11 mouse cellular contexts compared by ENCODE assay signal in the genomic region with DNA sequence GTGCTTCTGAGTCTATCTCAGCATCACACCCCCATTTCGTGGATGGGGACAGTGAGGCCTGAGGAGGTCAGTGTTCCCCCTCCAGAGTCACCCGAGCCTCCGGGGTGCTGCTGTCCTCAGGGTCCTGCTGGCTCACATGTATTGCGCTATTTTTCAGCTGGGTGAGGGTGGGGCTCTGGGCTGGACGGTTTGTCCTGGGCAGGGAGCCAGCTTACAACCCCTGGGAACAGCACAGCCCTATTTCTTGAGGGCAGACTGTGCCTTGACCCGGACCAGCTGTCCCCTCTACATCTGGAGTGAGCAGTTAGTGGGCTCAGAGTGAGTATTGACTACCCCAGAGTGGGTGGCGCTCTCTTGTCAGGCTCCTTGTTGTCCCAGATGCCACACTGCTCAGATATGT. TPM values are rescaled to one million over a fixed set of nuclear protein-coding genes. Genes with fewer than 3 reads are reported as not detected.
DNase-seq lines count a peak whose midpoint lies in the region; ATAC-seq and TF ChIP-seq lines count a peak whose summit lies in the region.
"Had no signal": no experiment of that assay in that cellular context is flagged by ENCODE, and none has a peak within 500 bp of the region (broad histone marks: within the 10 kb centered on the region; RNA-seq: fewer than 3 reads in every experiment).

No protein-coding gene starts in this region.

- no peak overlapping the region for H3K4me3 ChIP-seq in embryonic facial prominence, embryonic 15.5 days (replicated peaks)
- H3K4me3 ChIP-seq in embryonic facial prominence, embryonic 10.5 days: no peak overlapping the region
- no peak overlapping the region for H3K4me3 ChIP-seq in heart, embryonic 16.5 days (ENCODE audit: low read length)
- H3K4me3 ChIP-seq in lung, postnatal 0 days (ENCODE audit: low read depth, low read length): no peak overlapping the region
- no peak overlapping the region for H3K4me3 ChIP-seq in thymus, adult 2 months (ENCODE audit: control insufficient read depth, insufficient read depth, low read length)
- H3K4me3 ChIP-seq in forebrain, embryonic 11.5 days (ENCODE audit: low read depth, low read length): no peak overlapping the region

- 0 out of 2 replicates have a peak, but pooled peaks have one; percentile 32 for ATAC-seq in embryonic facial prominence, embryonic 15.5 days (ENCODE audit: insufficient number of reproducible peaks, low FRiP score, low TSS enrichment, low read depth)
- peak; percentile 59 for ATAC-seq in heart, embryonic 16.5 days (replicated peaks; ENCODE audit: extremely low read depth, insufficient read depth, low FRiP score)
- ATAC-seq in lung, postnatal 0 days: peak; percentile 87
- no peak for ATAC-seq in forebrain, embryonic 11.5 days (replicated peaks; ENCODE audit: low FRiP score)
- ATAC-seq: forebrain, embryonic 14.5 days had no signal

- H3K4me1 ChIP-seq in embryonic facial prominence, embryonic 15.5 days: 0 out of 2 replicates have a peak, but pooled peaks cover 11% of the 10 kb centered on the region
- H3K4me1 ChIP-seq in embryonic facial prominence, embryonic 10.5 days: peaks cover 30% of the 10 kb centered on the region
- H3K4me1 ChIP-seq in heart, embryonic 16.5 days (ENCODE audit: control insufficient read depth, insufficient read depth, low read length): peaks cover 5% of the 10 kb centered on the region; the same call in 1 of the 2 replicates
- peaks cover 2% of the 10 kb centered on the region; the same call in 1 of the 2 replicates for H3K4me1 ChIP-seq in lung, postnatal 0 days (ENCODE audit: insufficient read depth, low read depth, low read length)
- H3K4me1 ChIP-seq in thymus, adult 2 months (replicated peaks; ENCODE audit: control insufficient read depth, insufficient read depth, low read length): no peaks in the 10 kb centered on the region
- peaks cover 9% of the 10 kb centered on the region; the same call in 1 of the 2 replicates for H3K4me1 ChIP-seq in forebrain, embryonic 11.5 days (replicated peaks; ENCODE audit: control insufficient read depth, insufficient read depth, low read length)

- no peaks in the 10 kb centered on the region for H3K9me3 ChIP-seq in embryonic facial prominence, embryonic 15.5 days (replicated peaks)
- no peaks in the 10 kb centered on the region for H3K9me3 ChIP-seq in embryonic facial prominence, embryonic 10.5 days
- H3K9me3 ChIP-seq in heart, embryonic 16.5 days (replicated peaks; ENCODE audit: control insufficient read depth, low read length): no peaks in the 10 kb centered on the region
- no peaks in the 10 kb centered on the region for H3K9me3 ChIP-seq in lung, postnatal 0 days (ENCODE audit: low read length)
- no peaks in the 10 kb centered on the region for H3K9me3 ChIP-seq in forebrain, embryonic 11.5 days (ENCODE audit: control insufficient read depth, low read length)

- no peak overlapping the region for H3K4me2 ChIP-seq in embryonic facial prominence, embryonic 15.5 days (replicated peaks)
- H3K4me2 ChIP-seq in heart, embryonic 16.5 days (ENCODE audit: low read depth, low read length): no peak overlapping the region
- H3K4me2 ChIP-seq in lung, postnatal 0 days (replicated peaks; ENCODE audit: low read depth, low read length): no peak overlapping the region
- no peak overlapping the region for H3K4me2 ChIP-seq in forebrain, embryonic 11.5 days (ENCODE audit: low read depth, low read length, severe bottlenecking)

- H3K36me3 ChIP-seq in embryonic facial prominence, embryonic 15.5 days: no peaks in the 10 kb centered on the region
- H3K36me3 ChIP-seq in embryonic facial prominence, embryonic 10.5 days (replicated peaks): 0 out of 2 replicates have a peak, but pooled peaks cover 3% of the 10 kb centered on the region
- no peaks in the 10 kb centered on the region for H3K36me3 ChIP-seq in heart, embryonic 16.5 days (ENCODE audit: control insufficient read depth, insufficient read depth)
- H3K36me3 ChIP-seq in lung, postnatal 0 days (ENCODE audit: insufficient read depth, low read length): no peaks in the 10 kb centered on the region
- no peaks in the 10 kb centered on the region for H3K36me3 ChIP-seq in thymus, adult 2 months (ENCODE audit: control insufficient read depth, insufficient read depth, low read length)
- no peaks in the 10 kb centered on the region for H3K36me3 ChIP-seq in forebrain, embryonic 11.5 days (ENCODE audit: control insufficient read depth, insufficient read depth, low read length)

- TF ChIP-seq EP300 in lung, postnatal 0 days (IDR thresholded peaks at IDR 0.05): peak; percentile 96

- DNase-seq in embryonic facial prominence, embryonic 10.5 days (ENCODE audit: low spot score): no peak
- peak; percentile 38 for DNase-seq in MN1 (ENCODE audit: low spot score)
- peak; percentile 92 for DNase-seq in lung, postnatal 0 days (ENCODE audit: low spot score)
- no peak for DNase-seq in urinary bladder, postnatal 10 days (ENCODE audit: low spot score)
- DNase-seq in thymus, adult 2 months: no peak
- DNase-seq in forebrain, embryonic 11.5 days (ENCODE audit: low spot score): no peak
- DNase-seq: cerebellum, postnatal 14 days had no signal

- H3K27ac ChIP-seq in embryonic facial prominence, embryonic 15.5 days (replicated peaks): no peak overlapping the region
- H3K27ac ChIP-seq in embryonic facial prominence, embryonic 10.5 days (replicated peaks): no peak overlapping the region; the same call in 1 of the 2 replicates
- H3K27ac ChIP-seq in heart, embryonic 16.5 days (ENCODE audit: low read length): no peak overlapping the region
- H3K27ac ChIP-seq in lung, postnatal 0 days (ENCODE audit: low read length): peak overlapping the region; percentile 58
- H3K27ac ChIP-seq in thymus, adult 2 months (ENCODE audit: control insufficient read depth, insufficient read depth, low read length): no peak overlapping the region
- no peak overlapping the region for H3K27ac ChIP-seq in forebrain, embryonic 11.5 days (ENCODE audit: low read depth, low read length)
- H3K27ac ChIP-seq: macrophage had no signal

- H3K9ac ChIP-seq in embryonic facial prominence, embryonic 15.5 days: no peak overlapping the region
- H3K9ac ChIP-seq in heart, embryonic 16.5 days (ENCODE audit: low read length): no peak overlapping the region
- no peak overlapping the region for H3K9ac ChIP-seq in lung, postnatal 0 days (replicated peaks; ENCODE audit: low read depth)
- H3K9ac ChIP-seq in forebrain, embryonic 11.5 days (ENCODE audit: low read length): no peak overlapping the region

- no peaks in the 10 kb centered on the region for H3K27me3 ChIP-seq in embryonic facial prominence, embryonic 15.5 days
- peaks cover 2% of the 10 kb centered on the region for H3K27me3 ChIP-seq in embryonic facial prominence, embryonic 10.5 days (replicated peaks; ENCODE audit: low read depth, poor library complexity, severe bottlenecking)
- no peaks in the 10 kb centered on the region for H3K27me3 ChIP-seq in heart, embryonic 16.5 days (ENCODE audit: control insufficient read depth, insufficient read depth, low read length)
- no peaks in the 10 kb centered on the region for H3K27me3 ChIP-seq in lung, postnatal 0 days (replicated peaks; ENCODE audit: insufficient read depth, low read length)
- H3K27me3 ChIP-seq in thymus, adult 2 months (ENCODE audit: control insufficient read depth, insufficient read depth, low read length): no peaks in the 10 kb centered on the region
- H3K27me3 ChIP-seq in forebrain, embryonic 11.5 days (ENCODE audit: control insufficient read depth, insufficient read depth, low read length): no peaks in the 10 kb centered on the region

- 56% methylated on average over 7 of the region's 7 CpGs for WGBS in embryonic facial prominence, embryonic 15.5 days
- 82% methylated on average over 7 of the region's 7 CpGs for WGBS in embryonic facial prominence, embryonic 10.5 days
- 29% methylated on average over 7 of the region's 7 CpGs for WGBS in heart, embryonic 16.5 days
- WGBS in lung, postnatal 0 days: 32% methylated on average over 7 of the region's 7 CpGs
- 72% methylated on average over 7 of the region's 7 CpGs for WGBS in thymus, adult 2 months
- WGBS in forebrain, embryonic 11.5 days: 79% methylated on average over 7 of the region's 7 CpGs

- no peak for TF ChIP-seq CTCF in lung, postnatal 0 days (IDR thresholded peaks at IDR 0.05)
- TF ChIP-seq CTCF in thymus, adult 2 months (IDR thresholded peaks at IDR 0.05; ENCODE audit: borderline replicate concordance, control insufficient read depth, extremely low read depth, insufficient read depth, low read length, poor library complexity): no peak

- no peak for TF ChIP-seq POLR2A in thymus, adult 2 months (IDR thresholded peaks at IDR 0.05; ENCODE audit: control insufficient read depth, extremely low read depth, insufficient read depth, low read length, poor library complexity)

RNA-seq across cellular contexts. Expression of a gene that starts 37.9 kb away (rescaled TPM):
- polyA plus RNA-seq in embryonic facial prominence, embryonic 15.5 days (2015; fragmentation: Nextera tagmentation; extraction: Ambion mirVana): 5.0 and 6.0 TPM in 2 replicates
- polyA plus RNA-seq in embryonic facial prominence, embryonic 10.5 days (2016; fragmentation: Nextera tagmentation; extraction: Ambion mirVana): 3.1 TPM in 2 replicates
- polyA plus RNA-seq in heart, embryonic 16.5 days (2015; fragmentation: Nextera tagmentation; extraction: Ambion mirVana): 2.2 and 2.5 TPM in 2 replicates
- polyA plus RNA-seq in lung, postnatal 0 days (2015; fragmentation: Nextera tagmentation; extraction: Ambion mirVana): 0.85 and 0.87 TPM in 2 replicates
- polyA plus RNA-seq in thymus, adult 2 months (2012; rRNA removed): 2.2 and 3.1 TPM in 2 replicates
- 2.7 and 2.9 TPM in 2 replicates for polyA plus RNA-seq in forebrain, embryonic 11.5 days (2014; fragmentation: Nextera tagmentation; extraction: Ambion mirVana)
- polyA plus RNA-seq: macrophage had no signal

RNA-seq across cellular contexts. Expression of a gene that starts 44.9 kb away (rescaled TPM):
- polyA plus RNA-seq in embryonic facial prominence, embryonic 15.5 days (2015; fragmentation: Nextera tagmentation; extraction: Ambion mirVana): 17.9 and 22.2 TPM in 2 replicates
- polyA plus RNA-seq in embryonic facial prominence, embryonic 10.5 days (2016; fragmentation: Nextera tagmentation; extraction: Ambion mirVana): 6.4 and 7.8 TPM in 2 replicates
- 226 and 256 TPM in 2 replicates for polyA plus RNA-seq in heart, embryonic 16.5 days (2015; fragmentation: Nextera tagmentation; extraction: Ambion mirVana)
- polyA plus RNA-seq in lung, postnatal 0 days (2015; fragmentation: Nextera tagmentation; extraction: Ambion mirVana): 97.0 TPM in 2 replicates
- 32.8 and 37.6 TPM in 2 replicates for polyA plus RNA-seq in thymus, adult 2 months (2012; rRNA removed)
- 4.2 and 4.7 TPM in 2 replicates for polyA plus RNA-seq in forebrain, embryonic 11.5 days (2014; fragmentation: Nextera tagmentation; extraction: Ambion mirVana)

Comparison
In these comparisons a context has a peak if more than half of its experiments do, and no peak if none do; other contexts are left out.
1. DNase-seq: peak in MN1 (single experiment) and lung, postnatal 0 days (single experiment); none in embryonic facial prominence, embryonic 10.5 days (single experiment), urinary bladder, postnatal 10 days (single experiment), thymus, adult 2 months (single experiment) and forebrain, embryonic 11.5 days (single experiment).